Mouse (Mus musculus): ENCODE measurements at regions not wholly inside any gene's neighbourhood (a gene's known extent, or its start where the extent isn't known, plus 50 kb on each side); places are given as distances from the start of the nearest gene placed in this dataset.

GRCm38 (mm10) chr1:130309746-130310145, 113.1 kb downstream of the Cd55b start:
- H3K36me3 ChIP-seq (ENCODE audit: insufficient read depth, low read length), result no peaks in the 10 kb centered on the region
- no peaks in the 10 kb centered on the region for H3K27me3 ChIP-seq (ENCODE audit: insufficient read depth, low read length)
- no peak for ATAC-seq
- H3K4me1 ChIP-seq (ENCODE audit: insufficient read depth, low read length), result no peaks in the 10 kb centered on the region
- DNase-seq (ENCODE audit: low spot score), result no peak
- no peak for TF ChIP-seq CTCF (IDR thresholded peaks at IDR 0.05; ENCODE audit: low read depth)
- 72% methylated on average over 2 of the region's 2 CpGs for WGBS
- no peak overlapping the region for H3K4me2 ChIP-seq (ENCODE audit: low read depth, low read length)
- H3K27ac ChIP-seq, result no peak overlapping the region
- H3K9ac ChIP-seq (replicated peaks; ENCODE audit: low read length), result no peak overlapping the region
- no peaks in the 10 kb centered on the region for H3K9me3 ChIP-seq (ENCODE audit: low read length)
- H3K4me3 ChIP-seq (ENCODE audit: low read length), result no peak overlapping the region

- peaks cover 9% of the 10 kb centered on the region for H3K4me1 ChIP-seq (ENCODE audit: insufficient read depth, low read length)
- H3K9me3 ChIP-seq (ENCODE audit: low read length), result no peaks in the 10 kb centered on the region
- no peak overlapping the region for H3K4me2 ChIP-seq (ENCODE audit: low read depth, low read length)
- ATAC-seq, result no peak
- 36% methylated on average over 11 of the region's 11 CpGs for WGBS
- TF ChIP-seq CTCF (IDR thresholded peaks at IDR 0.05; ENCODE audit: low read depth), result no peak
- H3K27ac ChIP-seq, result no peak overlapping the region
- H3K36me3 ChIP-seq (ENCODE audit: insufficient read depth, low read length), result no peaks in the 10 kb centered on the region
- no peak overlapping the region for H3K9ac ChIP-seq (replicated peaks; ENCODE audit: low read length)
- no peaks in the 10 kb centered on the region for H3K27me3 ChIP-seq (ENCODE audit: insufficient read depth, low read length)
- no peak overlapping the region for H3K4me3 ChIP-seq (ENCODE audit: low read length)
- DNase-seq (ENCODE audit: low spot score), result no peak
These were observed 120.9 kb downstream of the Cd55b start for GRCm38 (mm10) chr1:130301828-130302386.

DNA sequence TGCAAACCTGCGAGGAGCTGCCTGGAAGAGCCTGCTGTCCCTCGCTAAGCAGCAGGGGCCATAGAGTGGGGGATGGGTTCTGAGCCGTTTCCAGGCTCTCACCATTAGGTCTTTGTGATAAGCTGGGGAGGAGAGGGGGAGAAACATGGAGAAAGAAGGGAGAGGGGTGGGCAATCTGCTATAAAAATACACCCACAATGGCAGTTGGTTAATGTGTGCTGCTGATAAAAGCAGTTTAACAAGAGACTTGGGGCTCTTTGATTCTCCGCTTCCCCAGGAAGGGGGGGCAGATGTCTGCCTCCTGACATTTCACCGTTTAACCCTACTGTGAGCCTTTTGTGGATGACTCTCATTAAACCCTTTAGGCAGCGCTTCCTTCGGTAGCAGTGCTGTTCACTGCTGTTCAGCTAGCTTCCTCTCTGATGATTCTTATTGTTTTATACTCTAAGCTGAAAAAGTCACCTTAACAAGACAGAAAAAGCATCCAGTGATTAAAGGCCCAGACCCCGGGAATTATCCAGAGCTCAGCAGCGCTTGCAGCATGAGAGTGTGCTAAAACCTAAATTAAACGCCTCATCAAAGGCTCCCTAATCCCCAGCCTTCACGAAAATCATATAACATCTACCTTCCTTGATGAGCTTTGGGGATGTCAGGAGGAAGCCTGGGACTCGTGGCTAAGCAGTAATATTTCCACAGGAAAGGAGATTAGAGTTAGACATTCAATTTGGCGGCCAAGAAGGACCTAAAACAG, 122.6 kb downstream of the Cd55b start:
- peak overlapping the region; percentile 20 for H3K4me3 ChIP-seq (ENCODE audit: low read length)
- H3K27ac ChIP-seq, result 0 out of 2 replicates have a peak overlapping the region, but pooled peaks have one; percentile 11
- no peaks in the 10 kb centered on the region for H3K36me3 ChIP-seq (ENCODE audit: insufficient read depth, low read length)
- H3K27me3 ChIP-seq (ENCODE audit: insufficient read depth, low read length), result no peaks in the 10 kb centered on the region
- 0 out of 2 replicates have a peak overlapping the region, but pooled peaks have one; percentile 35 for H3K9ac ChIP-seq (replicated peaks; ENCODE audit: low read length)
- peak; percentile 82 for ATAC-seq
- peak; percentile 58 for DNase-seq (ENCODE audit: low spot score)
- peak overlapping the region; percentile 52 for H3K4me2 ChIP-seq (ENCODE audit: low read depth, low read length)
- WGBS, result 8% methylated on average over 13 of the region's 13 CpGs
- no peaks in the 10 kb centered on the region for H3K9me3 ChIP-seq (ENCODE audit: low read length)
- no peak for TF ChIP-seq CTCF (IDR thresholded peaks at IDR 0.05; ENCODE audit: low read depth)
- H3K4me1 ChIP-seq (ENCODE audit: insufficient read depth, low read length), result peaks cover 9% of the 10 kb centered on the region

- Histone ChIP-seq H3K4me1 (ENCODE audit: insufficient read depth, low read length) (peaks cover 9% of the 10 kb centered on the region), H3K36me3 (ENCODE audit: insufficient read depth, low read length) (no peaks in the 10 kb centered on the region), H3K27ac (no peak overlapping the region), H3K4me3 (ENCODE audit: low read length) (peak overlapping the region; percentile 20; the same call in 1 of the 2 replicates), H3K9ac (replicated peaks; ENCODE audit: low read length) (0 out of 2 replicates have a peak overlapping the region, but pooled peaks have one; percentile 35), H3K9me3 (ENCODE audit: low read length) (no peaks in the 10 kb centered on the region), H3K4me2 (ENCODE audit: low read depth, low read length) (peak overlapping the region; percentile 52), H3K27me3 (ENCODE audit: insufficient read depth, low read length) (no peaks in the 10 kb centered on the region)
- no peak for TF ChIP-seq CTCF (IDR thresholded peaks at IDR 0.05; ENCODE audit: low read depth)
- DNase-seq (ENCODE audit: low spot score) (no peak), ATAC-seq (no peak)
- 15% methylated on average over 4 of the region's 4 CpGs for WGBS
These were observed 123.2 kb downstream of the Cd55b start for GRCm38 (mm10) chr1:130299641-130300040.

DNA sequence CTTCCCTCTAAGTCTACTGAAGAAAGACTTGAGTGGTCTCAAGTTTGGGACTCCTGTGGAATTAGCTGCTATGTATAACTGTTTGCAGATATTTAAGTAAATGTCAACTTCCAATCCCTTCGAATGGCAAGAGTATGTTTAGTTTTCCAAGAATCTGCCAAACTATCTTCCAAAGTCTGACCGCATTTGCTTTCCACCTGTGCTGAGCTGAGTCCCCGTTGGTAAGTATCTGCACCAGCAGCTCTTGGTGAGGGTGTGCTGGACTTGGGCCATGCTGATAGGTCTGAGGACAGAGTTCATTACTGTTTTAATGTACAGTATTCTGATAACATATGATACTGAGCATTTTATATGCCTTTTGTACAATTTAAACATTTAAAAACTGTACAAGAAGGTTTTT, 123.7 kb downstream of the Cd55b start:
- TF ChIP-seq CTCF (IDR thresholded peaks at IDR 0.05; ENCODE audit: low read depth), result no peak
- Histone ChIP-seq H3K9ac (replicated peaks; ENCODE audit: low read length) (no peak overlapping the region), H3K4me1 (ENCODE audit: insufficient read depth, low read length) (peaks cover 9% of the 10 kb centered on the region), H3K27ac (no peak overlapping the region), H3K36me3 (ENCODE audit: insufficient read depth, low read length) (no peaks in the 10 kb centered on the region), H3K27me3 (ENCODE audit: insufficient read depth, low read length) (no peaks in the 10 kb centered on the region), H3K4me3 (ENCODE audit: low read length) (no peak overlapping the region), H3K4me2 (ENCODE audit: low read depth, low read length) (no peak overlapping the region), H3K9me3 (ENCODE audit: low read length) (no peaks in the 10 kb centered on the region)
- ATAC-seq (no peak), DNase-seq (ENCODE audit: low spot score) (no peak)
- WGBS, result 60% methylated on average over 3 of the region's 3 CpGs

DNA sequence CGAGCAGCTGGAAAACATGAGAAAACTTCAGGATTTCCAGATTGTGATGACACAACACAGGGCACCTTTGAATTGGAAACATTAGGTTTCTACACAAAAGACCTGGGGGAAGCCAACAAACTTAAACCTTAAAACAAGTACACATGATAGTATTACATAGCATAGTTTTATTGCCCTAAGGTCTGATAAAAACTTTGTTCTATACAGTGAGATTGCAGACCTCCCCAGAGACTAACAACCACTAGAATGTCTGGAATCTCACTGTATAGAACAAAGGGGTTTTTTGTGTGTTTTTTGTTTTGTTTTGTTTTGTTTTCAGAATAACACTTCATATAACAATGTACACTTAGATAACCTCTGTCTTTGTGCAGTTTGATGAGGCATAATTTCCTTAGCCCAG, 124.2 kb downstream of the Cd55b start:
- no peak for ATAC-seq
- no peak overlapping the region for H3K4me3 ChIP-seq (ENCODE audit: low read length)
- 97% methylated on average over 1 of the region's 1 CpGs for WGBS
- peaks cover 9% of the 10 kb centered on the region for H3K4me1 ChIP-seq (ENCODE audit: insufficient read depth, low read length)
- no peak for DNase-seq (ENCODE audit: low spot score)
- TF ChIP-seq CTCF (IDR thresholded peaks at IDR 0.05; ENCODE audit: low read depth), result no peak
- no peak overlapping the region for H3K4me2 ChIP-seq (ENCODE audit: low read depth, low read length)
- H3K9ac ChIP-seq (replicated peaks; ENCODE audit: low read length), result no peak overlapping the region
- no peak overlapping the region for H3K27ac ChIP-seq
- no peaks in the 10 kb centered on the region for H3K36me3 ChIP-seq (ENCODE audit: insufficient read depth, low read length)
- H3K9me3 ChIP-seq (ENCODE audit: low read length), result no peaks in the 10 kb centered on the region
- H3K27me3 ChIP-seq (ENCODE audit: insufficient read depth, low read length), result no peaks in the 10 kb centered on the region

DNA sequence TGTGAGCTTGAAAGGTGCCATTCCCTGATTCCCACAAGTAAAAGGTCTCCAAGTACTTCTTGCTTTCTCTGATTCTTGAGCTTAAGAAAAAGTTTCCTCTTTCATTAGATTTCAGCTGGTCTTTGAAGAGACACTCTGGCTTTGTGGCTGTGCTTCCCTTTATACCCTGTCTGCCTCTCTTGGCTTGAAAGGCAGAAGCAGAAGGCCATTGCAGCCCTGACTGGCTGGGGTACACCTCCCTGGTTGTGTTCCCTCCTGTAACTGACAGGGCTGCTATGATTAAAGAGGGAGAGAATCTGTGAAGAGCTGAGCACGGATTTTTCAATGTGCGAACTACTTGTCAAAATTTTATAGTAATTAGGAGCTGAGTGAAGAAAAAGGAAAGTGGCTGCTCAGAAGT, 125.3 kb downstream of the Cd55b start:
- no peak overlapping the region for H3K9ac ChIP-seq (replicated peaks; ENCODE audit: low read length)
- ATAC-seq (no peak), DNase-seq (ENCODE audit: low spot score) (no peak)
- no peaks in the 10 kb centered on the region for H3K27me3 ChIP-seq (ENCODE audit: insufficient read depth, low read length)
- H3K4me2 ChIP-seq (ENCODE audit: low read depth, low read length), result no peak overlapping the region
- peaks cover 9% of the 10 kb centered on the region for H3K4me1 ChIP-seq (ENCODE audit: insufficient read depth, low read length)
- WGBS, result 46% methylated on average over 2 of the region's 2 CpGs
- no peaks in the 10 kb centered on the region for H3K9me3 ChIP-seq (ENCODE audit: low read length)
- no peaks in the 10 kb centered on the region for H3K36me3 ChIP-seq (ENCODE audit: insufficient read depth, low read length)
- no peak overlapping the region for H3K27ac ChIP-seq
- TF ChIP-seq CTCF (IDR thresholded peaks at IDR 0.05; ENCODE audit: low read depth), result no peak
- H3K4me3 ChIP-seq (ENCODE audit: low read length), result no peak overlapping the region

Measured in hindbrain, postnatal 0 days (tissue).